Mouse (Mus musculus) embryonic facial prominence, embryonic 10.5 days (tissue): ENCODE measurements around the gene Ano6. TPM values are rescaled to one million over a fixed set of nuclear protein-coding genes. Genes with fewer than 3 reads are reported as not detected.

ENCODE experiments used
- DNase-seq: peaks from one replicate; pipeline ENCODE4 v3.0.0-alpha.2; 2017; ENCODE audit warnings: low spot score
- H3K27ac ChIP-seq: fragments of 300-500 bp; sonication (generic); replicated peaks from 2 replicates; pipeline ENCODE4 v1.5.1; 2016; ENCODE audit warnings: mild to moderate bottlenecking
- H3K27me3 ChIP-seq: fragments of 300-500 bp; sonication (generic); replicated peaks from 2 replicates; pipeline ENCODE4 v1.6.1; 2016; ENCODE audit warnings: low read depth, mild to moderate bottlenecking; ENCODE audit not compliant: poor library complexity, severe bottlenecking
- H3K36me3 ChIP-seq: fragments of 300-500 bp; sonication (generic); replicated peaks from 2 replicates; pipeline ENCODE4 v1.6.1; 2016; ENCODE audit warnings: mild to moderate bottlenecking, moderate library complexity
- H3K4me1 ChIP-seq: fragments of 300-500 bp; sonication (generic); 2 replicates; pipeline ENCODE4 v1.6.1; 2016
- H3K4me3 ChIP-seq: fragments of 300-500 bp; sonication (generic); 2 replicates; pipeline ENCODE4 v1.5.1; 2016; ENCODE audit warnings: mild to moderate bottlenecking, moderate library complexity
- H3K9me3 ChIP-seq: fragments of 300-500 bp; sonication (generic); 2 replicates; pipeline ENCODE4 v1.6.1; 2016; ENCODE audit warnings: mild to moderate bottlenecking
- WGBS: fragments of 180-500 bp; shearing (Covaris S2); methylation state at CpG from one replicate; pipeline ENCODE4 v1.1.7; 2016; 5-methylcytosine and 5-hydroxymethylcytosine counted together
- polyA plus RNA-seq: library from polyadenylated mRNA; unstranded; fragments of >200 nt; fragmentation: Nextera tagmentation; extraction: Ambion mirVana; gene quantifications from 2 replicates; pipeline ENCODE4 v1.2.1, GENCODE M21; 2016

Ano6 gene
- polyA plus RNA-seq, 1 experiment from 2014 or later: 41.6 TPM

DNA sequence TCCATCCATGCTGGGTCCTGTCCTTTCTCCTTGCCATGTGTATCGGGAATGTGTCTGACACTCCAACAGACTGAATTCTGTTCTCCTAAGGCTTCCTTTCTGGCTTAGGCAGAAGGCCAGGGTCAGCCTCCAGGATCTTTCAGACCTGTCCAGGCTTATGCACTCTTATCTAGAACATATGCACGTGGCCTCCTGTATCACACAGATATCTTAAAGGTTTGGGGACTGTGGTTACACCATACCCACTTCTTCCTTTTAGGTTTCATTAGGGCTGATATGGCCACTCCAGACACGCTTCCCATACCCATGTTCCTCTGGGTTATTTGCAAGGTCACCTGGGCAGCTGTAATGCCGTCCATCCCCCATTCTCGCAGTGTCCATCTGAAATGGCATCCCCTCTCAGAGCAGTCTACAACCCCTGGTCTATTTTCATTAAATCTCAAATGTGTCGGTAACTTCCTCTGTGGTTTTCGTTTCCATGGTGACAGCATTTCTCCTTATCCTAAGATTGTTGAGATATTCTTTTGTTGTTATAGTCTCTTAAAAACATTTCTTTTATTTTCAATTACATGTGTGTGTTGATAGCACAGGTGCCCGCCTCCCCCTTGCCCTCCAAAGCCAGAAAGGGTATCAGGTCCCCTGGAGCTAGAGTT is 134.8 kb downstream of the Ano6 start:
- peaks cover 50% of the 10 kb centered on the region for H3K36me3 ChIP-seq
- no peaks in the 10 kb centered on the region for H3K27me3 ChIP-seq
- no peaks in the 10 kb centered on the region for H3K4me1 ChIP-seq
- WGBS: 92% methylated on average over 8 of the region's 8 CpGs
- H3K4me3 ChIP-seq: no peak overlapping the region
- H3K9me3 ChIP-seq: no peaks in the 10 kb centered on the region
- no peak for DNase-seq
- no peak overlapping the region for H3K27ac ChIP-seq

DNA sequence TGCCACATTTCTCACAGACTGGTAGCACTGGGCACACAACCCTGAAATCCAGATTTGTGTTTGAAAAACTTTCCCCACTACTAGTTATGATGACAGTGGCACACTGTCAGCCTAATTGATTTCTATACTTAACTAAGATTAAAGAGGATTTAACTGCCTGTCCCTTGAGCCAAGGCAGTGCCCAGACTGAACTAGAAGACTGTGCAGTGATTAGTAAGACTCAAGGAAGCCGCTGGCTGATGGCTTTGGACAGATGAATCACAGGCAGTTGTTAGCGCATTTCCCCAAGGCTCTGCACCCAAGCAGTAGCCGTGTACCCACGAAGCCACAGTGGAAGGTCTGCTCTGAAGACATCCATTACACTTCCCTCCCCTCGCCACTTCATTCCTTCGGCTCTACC is 138.4 kb downstream of the Ano6 start:
- DNase-seq: no peak
- 90% methylated on average over 6 of the region's 6 CpGs for WGBS
- Histone ChIP-seq H3K9me3 (no peaks in the 10 kb centered on the region), H3K4me3 (no peak overlapping the region), H3K4me1 (peaks cover 4% of the 10 kb centered on the region; the same call in 1 of the 2 replicates), H3K36me3 (peaks cover 50% of the 10 kb centered on the region), H3K27ac (no peak overlapping the region), H3K27me3 (no peaks in the 10 kb centered on the region)

DNA sequence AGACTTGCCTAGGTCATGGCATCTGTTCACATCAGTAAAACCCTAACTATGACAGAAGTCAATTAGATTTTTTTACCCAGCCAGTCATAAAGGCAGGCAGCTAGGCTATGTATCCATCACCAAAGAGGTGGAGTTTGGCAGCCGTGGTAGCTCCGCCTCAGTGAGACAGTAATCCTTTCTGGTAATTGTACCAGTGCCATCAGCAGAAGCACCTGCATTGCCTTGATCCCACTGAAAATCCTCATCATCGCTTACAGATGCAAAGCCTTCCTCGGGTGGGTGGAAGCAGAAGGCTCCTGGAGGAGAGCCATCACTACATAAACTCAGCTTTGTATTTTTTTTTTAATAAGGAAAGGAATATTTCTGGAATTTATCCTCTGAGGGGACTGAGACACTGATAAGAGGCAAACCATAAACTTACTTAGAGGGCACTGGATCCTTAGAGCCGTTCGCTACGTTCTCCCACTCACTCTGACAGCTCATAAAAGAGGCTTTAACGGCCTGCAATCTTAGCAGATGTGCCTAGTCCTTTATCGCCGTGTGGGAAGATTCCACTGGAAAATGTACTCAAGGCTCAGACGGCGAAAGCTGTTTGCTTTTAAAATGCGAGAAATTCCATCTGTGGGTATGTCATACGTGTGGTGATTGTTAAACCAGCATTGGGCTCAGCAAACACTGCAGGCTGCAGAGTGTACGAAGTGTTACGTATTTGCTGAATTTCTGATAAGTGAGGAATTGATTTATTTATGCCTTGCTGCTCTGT is 140.6 kb downstream of the Ano6 start:
- Histone ChIP-seq H3K27ac (no peak overlapping the region), H3K9me3 (no peaks in the 10 kb centered on the region), H3K4me3 (no peak overlapping the region), H3K27me3 (no peaks in the 10 kb centered on the region), H3K4me1 (peaks cover 4% of the 10 kb centered on the region; the same call in 1 of the 2 replicates), H3K36me3 (peaks cover 53% of the 10 kb centered on the region)
- 91% methylated on average over 16 of the region's 16 CpGs for WGBS
- no peak for DNase-seq

DNA sequence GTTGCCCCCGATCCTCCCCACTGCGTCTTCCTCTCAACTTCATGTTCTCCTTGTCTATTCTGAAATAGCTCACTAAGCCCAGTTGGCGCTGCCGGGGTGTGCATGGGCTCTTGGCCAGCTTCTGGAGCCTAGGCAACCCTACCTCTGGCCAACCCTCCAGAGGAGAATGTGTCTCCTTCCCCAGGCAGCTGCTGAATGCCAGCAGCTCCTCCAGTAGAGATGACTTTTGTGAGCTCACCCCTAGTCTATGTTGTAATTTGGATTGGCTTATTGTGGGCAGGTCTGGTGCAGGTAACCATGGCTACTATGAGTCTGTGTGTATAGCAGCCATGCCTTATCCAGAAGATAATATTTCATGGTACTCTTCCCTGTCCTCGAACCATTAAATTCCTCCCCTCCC is 141.7 kb downstream of the Ano6 start:
- DNase-seq: no peak
- H3K27ac ChIP-seq: no peak overlapping the region
- no peaks in the 10 kb centered on the region for H3K27me3 ChIP-seq
- H3K9me3 ChIP-seq: no peaks in the 10 kb centered on the region
- H3K4me3 ChIP-seq: no peak overlapping the region
- peaks cover 60% of the 10 kb centered on the region for H3K36me3 ChIP-seq
- peaks cover 4% of the 10 kb centered on the region; the same call in 1 of the 2 replicates for H3K4me1 ChIP-seq
- 96% methylated on average over 5 of the region's 5 CpGs for WGBS

DNA sequence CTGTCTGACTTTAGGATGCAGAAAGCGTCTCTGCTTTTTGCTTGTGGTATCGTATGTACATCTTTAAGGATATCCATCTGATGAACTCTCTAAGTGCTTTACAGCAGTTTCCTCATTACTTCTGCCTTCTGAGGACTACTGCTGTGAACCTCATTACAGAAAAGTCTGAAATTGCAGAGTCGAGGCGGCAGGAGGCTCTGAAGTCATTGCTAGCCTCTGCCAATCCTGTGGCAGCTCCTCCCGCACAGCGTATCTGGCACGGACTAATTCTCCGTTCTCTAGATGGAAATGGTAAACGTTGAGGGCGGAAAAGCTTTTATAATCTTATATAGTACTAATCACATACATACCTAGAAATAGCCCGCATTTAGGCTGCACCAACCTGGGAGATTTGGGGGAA is 144.5 kb downstream of the Ano6 start:
- Histone ChIP-seq H3K4me3 (no peak overlapping the region), H3K9me3 (peaks cover 9% of the 10 kb centered on the region), H3K27ac (no peak overlapping the region), H3K27me3 (no peaks in the 10 kb centered on the region), H3K36me3 (peaks cover 57% of the 10 kb centered on the region), H3K4me1 (peaks cover 4% of the 10 kb centered on the region; the same call in 1 of the 2 replicates)
- DNase-seq: no peak
- 91% methylated on average over 11 of the region's 11 CpGs for WGBS

DNA sequence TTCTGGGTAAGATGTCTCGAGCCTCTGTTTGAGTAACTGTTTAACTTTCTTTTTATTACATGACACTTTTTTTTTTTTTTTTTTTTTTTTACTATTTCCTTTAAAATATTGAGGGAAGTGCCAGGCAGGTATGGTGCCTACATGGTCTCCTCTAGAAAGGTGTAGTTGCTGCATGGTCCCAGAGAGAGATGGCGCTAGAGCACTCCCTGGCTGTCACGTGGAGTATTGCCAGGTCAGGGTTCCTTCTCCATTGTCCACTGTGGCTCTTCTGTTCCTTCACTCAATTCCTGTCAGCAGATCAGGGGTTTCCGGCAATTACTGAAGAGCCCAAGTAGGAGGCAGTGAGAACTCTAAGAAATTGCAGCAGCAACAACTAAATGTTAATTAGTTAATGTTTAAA is 152.8 kb downstream of the Ano6 start:
- peaks cover 9% of the 10 kb centered on the region for H3K4me1 ChIP-seq
- no peaks in the 10 kb centered on the region for H3K27me3 ChIP-seq
- DNase-seq: peak; percentile 35
- no peak overlapping the region for H3K27ac ChIP-seq
- no peak overlapping the region for H3K4me3 ChIP-seq
- H3K36me3 ChIP-seq: peaks cover 58% of the 10 kb centered on the region
- WGBS: 56% methylated on average over 4 of the region's 4 CpGs
- peaks cover 9% of the 10 kb centered on the region for H3K9me3 ChIP-seq

DNA sequence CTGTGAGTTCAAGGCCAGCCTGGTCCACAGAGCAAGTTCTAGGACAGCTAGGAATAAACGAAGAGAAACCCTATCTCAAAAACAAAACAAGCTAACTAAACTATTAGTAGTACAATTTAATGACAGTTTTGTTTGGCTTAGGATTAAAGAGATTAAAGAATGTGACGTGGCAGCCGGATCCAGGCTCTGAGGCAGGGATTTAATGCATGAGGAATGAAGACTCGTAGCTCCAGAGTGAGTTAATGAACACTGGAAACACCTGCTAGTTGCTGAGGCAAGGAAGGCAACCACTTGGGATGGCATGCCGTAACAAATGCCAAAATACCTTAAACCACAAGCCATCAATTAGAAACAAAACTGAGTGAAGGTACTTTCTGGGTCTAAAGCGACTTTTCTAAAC is 153.7 kb downstream of the Ano6 start:
- Histone ChIP-seq H3K4me1 (peaks cover 9% of the 10 kb centered on the region), H3K9me3 (peaks cover 4% of the 10 kb centered on the region; the same call in 1 of the 2 replicates), H3K36me3 (peaks cover 56% of the 10 kb centered on the region), H3K27me3 (no peaks in the 10 kb centered on the region), H3K4me3 (no peak overlapping the region), H3K27ac (no peak overlapping the region)
- WGBS: 86% methylated on average over 6 of the region's 6 CpGs
- no peak for DNase-seq

DNA sequence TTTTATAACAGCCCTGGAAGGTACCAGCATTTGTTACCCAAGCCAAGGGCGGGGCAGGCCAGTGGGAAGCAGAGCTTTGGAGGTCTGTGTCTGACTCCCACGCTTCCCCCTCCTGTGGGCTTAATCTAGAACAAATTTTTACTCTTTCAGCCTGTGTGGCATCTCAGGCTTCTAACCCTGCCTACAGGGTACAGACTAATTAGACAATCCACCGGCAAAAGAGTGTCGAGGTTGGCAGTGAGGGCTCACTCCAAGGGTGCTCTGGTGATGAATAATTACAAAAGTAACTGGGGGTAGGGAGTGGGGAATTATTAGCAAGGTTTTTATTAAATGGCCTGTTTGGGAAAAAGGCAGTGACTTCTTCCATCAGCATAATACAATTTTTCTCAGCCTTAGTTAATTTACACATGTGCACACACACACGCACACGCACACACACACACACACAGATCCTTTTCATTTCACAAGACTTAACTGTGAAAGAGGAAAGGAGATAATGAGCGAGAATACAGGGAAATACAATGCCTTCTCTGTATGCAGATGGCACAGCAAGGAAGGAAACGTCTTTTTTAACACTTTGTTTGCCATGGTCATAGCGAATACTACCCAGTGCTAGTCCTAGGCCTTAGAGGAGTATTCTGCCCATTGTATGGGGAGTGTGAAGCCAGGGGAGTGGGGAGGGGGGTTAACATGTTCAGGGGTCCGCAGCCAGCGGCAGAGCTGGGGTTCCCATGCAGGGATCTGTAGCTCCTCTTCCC is 155.5 kb downstream of the Ano6 start:
- DNase-seq: no peak
- Histone ChIP-seq H3K27ac (no peak overlapping the region), H3K27me3 (no peaks in the 10 kb centered on the region), H3K36me3 (peaks cover 63% of the 10 kb centered on the region), H3K4me1 (peaks cover 9% of the 10 kb centered on the region), H3K9me3 (no peaks in the 10 kb centered on the region), H3K4me3 (no peak overlapping the region)
- 50% methylated on average over 11 of the region's 11 CpGs for WGBS

DNA sequence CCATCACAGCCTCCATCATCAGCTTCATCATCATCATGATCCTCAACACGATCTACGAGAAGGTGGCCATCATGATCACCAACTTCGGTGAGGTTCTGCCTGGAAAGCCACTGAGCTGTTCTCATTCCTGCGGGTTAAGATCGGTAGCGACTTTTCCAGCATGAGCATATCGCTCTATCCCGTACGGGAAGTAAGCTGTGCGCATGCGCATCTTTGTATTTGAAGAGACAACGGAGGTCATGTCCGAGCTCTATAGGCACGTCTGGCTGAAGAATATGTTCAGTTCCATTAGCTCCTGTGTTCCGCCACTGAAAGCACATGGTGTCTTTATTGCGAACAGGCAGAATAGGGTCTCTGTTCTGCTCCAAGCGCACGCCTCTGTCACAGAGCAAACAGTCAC is 157.8 kb downstream of the Ano6 start:
- no peaks in the 10 kb centered on the region for H3K9me3 ChIP-seq
- 95% methylated on average over 18 of the region's 18 CpGs for WGBS
- H3K27ac ChIP-seq: no peak overlapping the region
- no peaks in the 10 kb centered on the region for H3K27me3 ChIP-seq
- DNase-seq: no peak
- peaks cover 9% of the 10 kb centered on the region for H3K4me1 ChIP-seq
- peaks cover 58% of the 10 kb centered on the region for H3K36me3 ChIP-seq
- no peak overlapping the region for H3K4me3 ChIP-seq

DNA sequence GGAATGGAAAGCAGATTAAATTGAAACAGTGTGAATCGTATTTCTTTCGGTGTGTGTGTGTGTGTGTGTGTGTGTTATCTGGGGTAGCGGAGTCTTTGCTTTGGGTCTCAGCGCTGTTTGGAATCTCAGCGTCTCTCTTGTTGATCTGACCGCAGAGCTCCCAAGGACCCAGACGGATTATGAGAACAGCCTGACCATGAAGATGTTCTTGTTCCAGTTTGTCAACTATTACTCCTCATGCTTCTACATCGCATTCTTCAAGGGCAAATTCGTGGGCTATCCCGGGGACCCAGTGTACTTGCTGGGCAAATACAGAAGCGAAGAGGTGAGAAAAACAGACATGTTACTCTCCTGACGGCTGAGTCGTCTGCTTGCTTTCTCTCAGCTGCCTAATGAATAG is 158.7 kb downstream of the Ano6 start:
- DNase-seq: no peak
- Histone ChIP-seq H3K4me1 (peaks cover 9% of the 10 kb centered on the region), H3K27me3 (no peaks in the 10 kb centered on the region), H3K36me3 (peaks cover 66% of the 10 kb centered on the region), H3K9me3 (no peaks in the 10 kb centered on the region), H3K4me3 (no peak overlapping the region), H3K27ac (no peak overlapping the region)
- WGBS: 93% methylated on average over 13 of the region's 13 CpGs

DNA sequence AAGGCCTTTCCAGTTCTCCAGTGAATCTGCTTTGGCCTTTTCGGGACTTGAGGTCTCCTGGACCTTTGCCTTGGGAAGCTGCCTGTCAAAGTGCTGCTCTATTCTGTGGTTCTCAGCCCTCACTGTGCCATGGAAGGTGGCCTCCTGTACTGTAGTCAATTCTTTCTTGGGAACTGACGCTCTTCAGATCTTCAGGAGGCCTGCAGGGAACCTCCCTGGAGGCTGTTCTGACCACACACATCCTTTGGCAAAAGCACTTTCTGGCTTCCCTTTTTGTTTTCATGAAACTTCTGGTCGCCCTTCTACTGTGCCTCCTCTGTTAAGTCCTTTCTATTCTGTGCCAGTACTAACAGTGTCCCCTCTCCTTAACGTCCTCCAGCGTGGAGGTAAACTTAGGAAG is 160.9 kb downstream of the Ano6 start:
- Histone ChIP-seq H3K36me3 (peaks cover 83% of the 10 kb centered on the region), H3K4me1 (peaks cover under 1% of the 10 kb centered on the region; the same call in 1 of the 2 replicates), H3K9me3 (no peaks in the 10 kb centered on the region), H3K27ac (no peak overlapping the region), H3K4me3 (no peak overlapping the region), H3K27me3 (no peaks in the 10 kb centered on the region)
- WGBS: 57% methylated on average over 5 of the region's 5 CpGs
- no peak for DNase-seq

DNA sequence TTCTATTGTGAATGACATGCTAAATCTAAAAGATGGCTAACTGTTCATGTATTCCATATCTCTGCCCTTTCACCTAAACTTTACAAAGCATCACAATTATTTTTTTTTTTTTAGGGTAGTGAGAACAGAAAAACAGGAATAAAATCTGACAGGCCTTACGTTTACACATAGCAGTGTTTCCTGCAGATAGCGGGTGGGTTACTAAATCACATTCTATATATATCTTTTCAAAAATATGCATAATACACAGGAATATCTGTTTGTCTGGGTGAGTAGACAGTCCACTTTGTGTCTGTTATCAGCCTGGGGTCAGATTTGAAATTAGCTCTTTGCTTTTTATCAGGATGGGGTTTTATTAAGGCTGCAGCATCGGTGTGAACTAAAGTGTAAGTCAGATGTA is 166.0 kb downstream of the Ano6 start:
- no peak overlapping the region for H3K27ac ChIP-seq
- no peaks in the 10 kb centered on the region for H3K4me1 ChIP-seq
- peaks cover 60% of the 10 kb centered on the region for H3K36me3 ChIP-seq
- 91% methylated on average over 3 of the region's 3 CpGs for WGBS
- H3K27me3 ChIP-seq: no peaks in the 10 kb centered on the region
- no peak for DNase-seq
- H3K9me3 ChIP-seq: no peaks in the 10 kb centered on the region
- H3K4me3 ChIP-seq: no peak overlapping the region
